Mouse (Mus musculus) MEL-GATA-1-ER (cell line): ENCODE results near the gene Mrpl34.

Experiments used
- DNase-seq: peaks from one replicate; pipeline ENCODE4 v3.0.0-alpha.2; 2012; ENCODE audit warnings: low read depth; ENCODE audit errors: extremely low read depth

Mrpl34 gene

GRCm38 (mm10) chr8:71495039-71495438 lies 30.3 kb downstream of the Mrpl34 start:
- DNase-seq = no peak

GRCm38 (mm10) chr8:71495811-71496210 lies 31.1 kb downstream of the Mrpl34 start:
- DNase-seq = no peak

- no peak for DNase-seq
These were observed 31.7 kb downstream of the Mrpl34 start for GRCm38 (mm10) chr8:71496481-71496880.

- no peak for DNase-seq
These were observed 32.4 kb downstream of the Mrpl34 start for GRCm38 (mm10) chr8:71497077-71497645.

GRCm38 (mm10) chr8:71497881-71498501 lies 33.2 kb downstream of the Mrpl34 start:
- DNase-seq = no peak

GRCm38 (mm10) chr8:71498816-71499690 lies 34.3 kb downstream of the Mrpl34 start:
- DNase-seq = no peak

- DNase-seq = no peak
These were observed 39.6 kb downstream of the Mrpl34 start for GRCm38 (mm10) chr8:71504349-71504748.

- DNase-seq = no peak
These were observed 40.6 kb downstream of the Mrpl34 start for GRCm38 (mm10) chr8:71505326-71505725.

- DNase-seq = no peak
These were observed 41.2 kb downstream of the Mrpl34 start for GRCm38 (mm10) chr8:71505979-71506378.

GRCm38 (mm10) chr8:71507589-71508104 lies 42.9 kb downstream of the Mrpl34 start:
- DNase-seq = no peak

GRCm38 (mm10) chr8:71509316-71509715 lies 44.6 kb downstream of the Mrpl34 start:
- no peak for DNase-seq

- peak; percentile 94 for DNase-seq
These were observed 46.9 kb downstream of the Mrpl34 start, which contains the start of gene Plvap for GRCm38 (mm10) chr8:71511644-71512043. Gene Plvap (minus strand): TSS chr8:71511752.

GRCm38 (mm10) chr8:71513018-71513754 lies 48.4 kb downstream of the Mrpl34 start:
- no peak for DNase-seq

GRCm38 (mm10) chr8:71515043-71515442 lies 50.3 kb downstream of the Mrpl34 start:
- no peak for DNase-seq
